Mouse (Mus musculus) kidney, embryonic 14.5 days (tissue): ENCODE results near the gene Olfr49. TPM values are rescaled to one million over a fixed set of nuclear protein-coding genes. Genes with fewer than 3 reads are reported as not detected.
A peak's percentile ranks its signal among the peaks of the same experiment; 100 is the strongest.

Experiments
- ATAC-seq: fragments of 200-750 bp; cut with Nextera tagmentation; 2 replicates; pipeline ENCODE4 v1.8.0; 2017; ENCODE audit warnings: moderate number of reproducible peaks, mild to moderate bottlenecking, moderate TSS enrichment, moderate library complexity; ENCODE audit not compliant: low FRiP score, low TSS enrichment
- H3K27ac ChIP-seq: fragments of 300-500 bp; sonication (generic); 2 replicates; pipeline ENCODE4 v1.5.1; 2014; ENCODE audit warnings: low read depth, mild to moderate bottlenecking, low read length, moderate library complexity, mixed read lengths
- H3K27me3 ChIP-seq: fragments of 300-500 bp; sonication (generic); 2 replicates; pipeline ENCODE4 v1.6.1; 2014; ENCODE audit warnings: mild to moderate bottlenecking, low read length; ENCODE audit not compliant: control insufficient read depth, insufficient read depth
- H3K36me3 ChIP-seq: fragments of 300-500 bp; sonication (generic); 2 replicates; pipeline ENCODE4 v1.6.1; 2014; ENCODE audit warnings: low read length, mixed read lengths; ENCODE audit not compliant: control insufficient read depth, insufficient read depth
- H3K4me1 ChIP-seq: fragments of 300-500 bp; sonication (generic); 2 replicates; pipeline ENCODE4 v1.6.1; 2014; ENCODE audit warnings: low read length, mixed read lengths; ENCODE audit not compliant: control insufficient read depth, insufficient read depth
- H3K4me2 ChIP-seq: fragments of 300-500 bp; sonication (generic); replicated peaks from 2 replicates; pipeline ENCODE4 v1.6.1; 2014; ENCODE audit warnings: low read depth, mild to moderate bottlenecking, low read length
- H3K4me3 ChIP-seq: fragments of 300-500 bp; sonication (generic); 2 replicates; pipeline ENCODE4 v1.5.1; 2014; ENCODE audit warnings: mild to moderate bottlenecking, low read length
- H3K9ac ChIP-seq: fragments of 300-500 bp; sonication (generic); 2 replicates; pipeline ENCODE4 v1.6.1; 2014; ENCODE audit warnings: low read depth, mild to moderate bottlenecking, low read length, moderate library complexity
- H3K9me3 ChIP-seq: fragments of 300-500 bp; sonication (generic); 2 replicates; pipeline ENCODE4 v1.6.1; 2016; ENCODE audit warnings: low read length; ENCODE audit not compliant: control insufficient read depth
- WGBS: fragments of 180-500 bp; shearing (Covaris S2); extraction: QIAGEN DNeasy Blood & Tissue Kit; methylation state at CpG from one replicate; pipeline ENCODE4 v1.1.7; 2014; 5-methylcytosine and 5-hydroxymethylcytosine counted together
- polyA plus RNA-seq: library from polyadenylated mRNA; unstranded; fragments of >200 nt; fragmentation: Nextera tagmentation; extraction: Ambion mirVana; gene quantifications from 2 replicates; pipeline ENCODE4 v1.2.1, GENCODE M21; 2014

Olfr49 gene
- polyA plus RNA-seq, 1 experiment from 2014 or later, result not detected

GRCm38 (mm10) chr14:54265951-54266350 is 18.8 kb downstream of the Olfr49 start:
- H3K27ac ChIP-seq, result no peak overlapping the region
- WGBS, result 80% methylated on average over 6 of the region's 6 CpGs
- ATAC-seq, result no peak
- peaks cover 42% of the 10 kb centered on the region; the same call in 1 of the 2 replicates for H3K36me3 ChIP-seq
- no peaks in the 10 kb centered on the region for H3K9me3 ChIP-seq
- H3K9ac ChIP-seq, result no peak overlapping the region
- no peaks in the 10 kb centered on the region for H3K27me3 ChIP-seq
- no peak overlapping the region for H3K4me2 ChIP-seq
- no peaks in the 10 kb centered on the region for H3K4me1 ChIP-seq
- H3K4me3 ChIP-seq, result no peak overlapping the region

- Histone ChIP-seq H3K27me3 (no peaks in the 10 kb centered on the region), H3K27ac (no peak overlapping the region), H3K36me3 (peaks cover 42% of the 10 kb centered on the region; the same call in 1 of the 2 replicates), H3K9me3 (no peaks in the 10 kb centered on the region), H3K9ac (no peak overlapping the region), H3K4me3 (no peak overlapping the region), H3K4me1 (peaks cover 4% of the 10 kb centered on the region; the same call in 1 of the 2 replicates), H3K4me2 (no peak overlapping the region)
- WGBS, result 69% methylated on average over 10 of the region's 10 CpGs
- no peak for ATAC-seq
These were observed 19.6 kb downstream of the Olfr49 start for GRCm38 (mm10) chr14:54265093-54265492.

- Histone ChIP-seq H3K4me3 (no peak overlapping the region), H3K9me3 (no peaks in the 10 kb centered on the region), H3K36me3 (peaks cover 42% of the 10 kb centered on the region; the same call in 1 of the 2 replicates), H3K27ac (no peak overlapping the region), H3K4me2 (no peak overlapping the region), H3K4me1 (peaks cover 7% of the 10 kb centered on the region; the same call in 1 of the 2 replicates), H3K9ac (no peak overlapping the region), H3K27me3 (no peaks in the 10 kb centered on the region)
- no peak for ATAC-seq
- WGBS, result 78% methylated on average over 7 of the region's 7 CpGs
These were observed 20.5 kb downstream of the Olfr49 start for GRCm38 (mm10) chr14:54264231-54264630.

DNA sequence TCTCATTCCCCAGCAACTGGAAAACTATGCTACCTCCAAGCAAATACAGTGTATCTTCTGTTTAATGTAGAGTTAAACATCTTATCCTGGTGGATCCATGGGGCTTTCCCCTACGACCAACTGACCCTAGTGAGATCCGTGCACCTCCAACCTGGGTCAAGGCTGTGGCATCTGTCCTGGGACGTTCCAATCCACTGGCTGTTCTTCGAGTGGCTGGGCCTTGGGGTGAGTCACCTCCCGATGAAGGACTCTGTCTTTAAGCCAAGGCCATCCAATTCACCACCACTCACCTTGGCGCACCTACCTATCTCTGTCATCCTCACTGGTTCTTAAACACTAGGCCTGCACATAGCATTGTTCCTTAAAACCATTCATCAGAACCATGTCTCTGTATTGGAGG is 21.6 kb downstream of the Olfr49 start:
- no peak overlapping the region for H3K9ac ChIP-seq
- peaks cover 38% of the 10 kb centered on the region; the same call in 1 of the 2 replicates for H3K36me3 ChIP-seq
- WGBS, result 91% methylated on average over 6 of the region's 6 CpGs
- no peaks in the 10 kb centered on the region for H3K9me3 ChIP-seq
- no peak overlapping the region for H3K4me3 ChIP-seq
- H3K27me3 ChIP-seq, result no peaks in the 10 kb centered on the region
- no peak for ATAC-seq
- H3K27ac ChIP-seq, result no peak overlapping the region
- no peak overlapping the region for H3K4me2 ChIP-seq
- H3K4me1 ChIP-seq, result peaks cover 7% of the 10 kb centered on the region; the same call in 1 of the 2 replicates

- Histone ChIP-seq H3K4me2 (no peak overlapping the region), H3K9ac (no peak overlapping the region), H3K36me3 (peaks cover 34% of the 10 kb centered on the region; the same call in 1 of the 2 replicates), H3K27me3 (no peaks in the 10 kb centered on the region), H3K9me3 (no peaks in the 10 kb centered on the region), H3K4me1 (peaks cover 7% of the 10 kb centered on the region; the same call in 1 of the 2 replicates), H3K27ac (no peak overlapping the region), H3K4me3 (no peak overlapping the region)
- no peak for ATAC-seq
- 94% methylated on average over 8 of the region's 8 CpGs for WGBS
These were observed 22.1 kb downstream of the Olfr49 start for GRCm38 (mm10) chr14:54262622-54263021.

GRCm38 (mm10) chr14:54261386-54261785 is 23.4 kb downstream of the Olfr49 start:
- H3K9me3 ChIP-seq, result no peaks in the 10 kb centered on the region
- no peaks in the 10 kb centered on the region for H3K27me3 ChIP-seq
- H3K36me3 ChIP-seq, result peaks cover 26% of the 10 kb centered on the region; the same call in 1 of the 2 replicates
- H3K9ac ChIP-seq, result no peak overlapping the region
- H3K27ac ChIP-seq, result no peak overlapping the region
- no peak overlapping the region for H3K4me3 ChIP-seq
- H3K4me2 ChIP-seq, result no peak overlapping the region
- peaks cover 7% of the 10 kb centered on the region; the same call in 1 of the 2 replicates for H3K4me1 ChIP-seq
- no peak for ATAC-seq
- WGBS, result 95% methylated on average over 2 of the region's 2 CpGs

GRCm38 (mm10) chr14:54260196-54260595 is 24.5 kb downstream of the Olfr49 start:
- peak overlapping the region; percentile 44 for H3K4me2 ChIP-seq
- 50% methylated on average over 2 of the region's 2 CpGs for WGBS
- no peaks in the 10 kb centered on the region for H3K9me3 ChIP-seq
- peaks cover 7% of the 10 kb centered on the region; the same call in 1 of the 2 replicates for H3K4me1 ChIP-seq
- H3K9ac ChIP-seq, result no peak overlapping the region
- H3K4me3 ChIP-seq, result peak overlapping the region; percentile 53; the same call in 1 of the 2 replicates
- peaks cover 24% of the 10 kb centered on the region; the same call in 1 of the 2 replicates for H3K36me3 ChIP-seq
- no peaks in the 10 kb centered on the region for H3K27me3 ChIP-seq
- no peak overlapping the region for H3K27ac ChIP-seq
- no peak for ATAC-seq

DNA sequence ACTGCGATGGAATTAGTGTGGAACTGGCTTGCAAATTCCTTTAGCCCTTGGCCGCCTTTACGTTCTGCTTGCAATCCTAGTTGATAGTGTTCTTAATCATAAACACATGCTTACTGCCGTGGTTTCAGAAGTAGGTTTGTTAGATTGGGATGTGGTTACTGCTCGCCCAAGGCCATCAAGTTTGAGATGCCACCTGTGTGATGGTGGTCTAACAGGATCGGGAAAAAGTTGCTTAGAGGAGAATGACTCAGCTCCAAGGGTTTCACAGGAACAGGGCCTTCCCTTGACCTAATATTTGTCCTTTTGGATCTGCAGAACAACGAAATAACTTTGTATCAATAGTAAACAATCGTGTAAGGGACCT is 25.0 kb downstream of the Olfr49 start:
- peaks cover 9% of the 10 kb centered on the region for H3K4me1 ChIP-seq
- peak overlapping the region; percentile 65; the same call in 1 of the 2 replicates for H3K9ac ChIP-seq
- H3K27me3 ChIP-seq, result no peaks in the 10 kb centered on the region
- 14% methylated on average over 8 of the region's 8 CpGs for WGBS
- H3K4me2 ChIP-seq, result peak overlapping the region; percentile 44
- H3K9me3 ChIP-seq, result no peaks in the 10 kb centered on the region
- peak overlapping the region; percentile 53 for H3K4me3 ChIP-seq
- 0 out of 2 replicates have a peak overlapping the region, but pooled peaks have one; percentile 18 for H3K27ac ChIP-seq
- no peak for ATAC-seq
- peaks cover 19% of the 10 kb centered on the region; the same call in 1 of the 2 replicates for H3K36me3 ChIP-seq

- Histone ChIP-seq H3K27ac (0 out of 2 replicates have a peak overlapping the region, but pooled peaks have one; percentile 18), H3K9me3 (no peaks in the 10 kb centered on the region), H3K27me3 (no peaks in the 10 kb centered on the region), H3K4me2 (peak overlapping the region; percentile 44), H3K4me1 (peaks cover 13% of the 10 kb centered on the region), H3K4me3 (peak overlapping the region; percentile 53), H3K9ac (peak overlapping the region; percentile 65), H3K36me3 (peaks cover 15% of the 10 kb centered on the region; the same call in 1 of the 2 replicates)
- peak; percentile 93 for ATAC-seq
- WGBS, result under 1% methylated on average over 35 of the region's 35 CpGs
These were observed 25.6 kb downstream of the Olfr49 start for GRCm38 (mm10) chr14:54259003-54259721.
